Mouse (Mus musculus) A20 (cell line): ENCODE measurements around the gene Srsf7.
A peak's percentile ranks its signal among the peaks of the same experiment; 100 is the strongest.
"Not testable (repeated sequence)": the region's sequence is repeated elsewhere in the genome, so short reads cannot be mapped to it uniquely, and the experiment has no call there.

ENCODE experiments used
- DNase-seq: peaks from one replicate; pipeline ENCODE4 v3.0.0-alpha.2; 2011; ENCODE audit warnings: low read depth, low spot score

The Srsf7 gene

GRCm38 (mm10) chr17:80206671-80207581 lies at the start of gene Srsf7, which contains the start of gene Ttc39d:
Srsf7 (minus strand) TSS chr17:80207307.
Ttc39d (plus strand) TSS chr17:80207460.
- peak; percentile 99 for DNase-seq

- DNase-seq, result no peak
Observed at GRCm38 (mm10) chr17:80255208-80255607, 48.1 kb upstream of the Srsf7 start.

GRCm38 (mm10) chr17:80254421-80254820 lies 47.3 kb upstream of the Srsf7 start:
- no peak for DNase-seq

GRCm38 (mm10) chr17:80252757-80253525 lies 45.8 kb upstream of the Srsf7 start:
- DNase-seq, result peak; percentile 46

GRCm38 (mm10) chr17:80243116-80243515 lies 36.0 kb upstream of the Srsf7 start:
- DNase-seq, result no peak

GRCm38 (mm10) chr17:80241594-80241993 lies 34.5 kb upstream of the Srsf7 start:
- no peak for DNase-seq

- DNase-seq, result peak; percentile 72
Observed at GRCm38 (mm10) chr17:80237475-80237874, 30.4 kb upstream of the Srsf7 start.

- peak; percentile 93 for DNase-seq
Observed at GRCm38 (mm10) chr17:80236805-80237204, 29.7 kb upstream of the Srsf7 start.

- peak; percentile 26 for DNase-seq
Observed at GRCm38 (mm10) chr17:80235477-80235876, 28.4 kb upstream of the Srsf7 start.

- DNase-seq, result peak; percentile 26
Observed at GRCm38 (mm10) chr17:80234376-80234775, 27.3 kb upstream of the Srsf7 start.

- peak; percentile 30 for DNase-seq
Observed at GRCm38 (mm10) chr17:80233844-80234243, 26.7 kb upstream of the Srsf7 start.

GRCm38 (mm10) chr17:80229396-80229795 lies 22.3 kb upstream of the Srsf7 start:
- DNase-seq, result no peak

- not testable (repeated sequence) for DNase-seq
Observed at GRCm38 (mm10) chr17:80225142-80225541, 18.0 kb upstream of the Srsf7 start.

GRCm38 (mm10) chr17:80224326-80225116 lies 17.4 kb upstream of the Srsf7 start, which contains the start of gene Gemin6:
Gemin6 (plus strand) TSS chr17:80224441.
- DNase-seq, result peak; percentile 93

GRCm38 (mm10) chr17:80223829-80224228 lies 16.7 kb upstream of the Srsf7 start:
- DNase-seq, result no peak

GRCm38 (mm10) chr17:80221890-80222628 lies 15.0 kb upstream of the Srsf7 start:
- peak; percentile 56 for DNase-seq

GRCm38 (mm10) chr17:80221202-80221601 lies 14.1 kb upstream of the Srsf7 start:
- DNase-seq, result no peak

GRCm38 (mm10) chr17:80220131-80220530 lies 13.0 kb upstream of the Srsf7 start:
- DNase-seq, result no peak

- DNase-seq, result not testable (repeated sequence)
Observed at GRCm38 (mm10) chr17:80213998-80214397, 6.9 kb upstream of the Srsf7 start.

GRCm38 (mm10) chr17:80206301-80206670 lies 821 bp downstream of the Srsf7 start:
- no peak for DNase-seq

GRCm38 (mm10) chr17:80205657-80206056 lies 1.4 kb downstream of the Srsf7 start:
- DNase-seq, result no peak
